Mouse (Mus musculus) CH12.LX (cell line): ENCODE data around the gene Acer3.

Experiments
- CTCF ChIP-seq, 2 experiments: IDR thresholded peaks in 1 of 2; conservative IDR thresholded peaks in 1 of 2; 2 replicates each; pipeline ENCODE4 v1.5.1; 2011 to 2012; ENCODE audit warnings: low read depth in 2 of 2, low read length in 2 of 2, improper control_type of control experiment in 1 of 2, inconsistent platforms in 1 of 2, mild to moderate bottlenecking in 1 of 2, moderate library complexity in 1 of 2
- POLR2A ChIP-seq: IDR thresholded peaks from 2 replicates; pipeline ENCODE4 v1.6.1; 2011; ENCODE audit warnings: low read depth, mild to moderate bottlenecking, improper control_type of control experiment, low read length

DNA sequence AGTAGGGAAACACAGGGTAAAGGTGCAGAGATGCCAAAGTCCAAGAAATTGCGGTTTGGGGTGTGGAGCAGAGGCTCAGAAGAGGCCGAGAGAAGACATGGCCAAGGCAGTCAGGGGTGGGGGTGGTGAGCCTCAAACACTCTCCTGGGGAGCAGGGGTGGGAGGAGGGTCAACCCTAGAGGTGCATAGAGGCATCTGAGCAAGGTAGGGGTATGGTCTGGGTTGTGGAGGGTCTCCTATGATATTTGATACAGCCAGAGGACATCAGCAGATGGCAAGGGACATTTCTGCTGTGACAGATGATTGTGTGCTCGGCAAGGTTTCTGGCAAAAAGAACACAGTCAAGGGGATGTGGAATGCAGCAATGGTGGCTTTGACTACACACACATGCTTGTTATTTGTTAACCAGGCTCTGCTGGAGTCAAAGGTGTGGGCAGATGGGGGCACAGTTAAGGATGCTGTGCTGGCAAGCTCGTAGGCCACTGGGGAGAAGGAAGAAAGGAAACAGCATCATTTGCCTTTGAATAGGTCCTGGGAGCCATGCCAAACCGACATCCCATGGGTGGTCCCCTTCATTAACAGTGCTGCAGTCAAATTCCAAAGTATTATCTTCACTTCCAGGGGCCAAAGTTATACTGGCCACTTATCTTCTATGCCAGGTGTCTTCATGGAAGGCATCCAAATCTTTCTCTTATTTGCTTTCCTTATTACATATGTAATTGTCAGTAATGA is 2.4 kb upstream of the Acer3 start:
- no peak for TF ChIP-seq POLR2A
- TF ChIP-seq CTCF (conservative IDR thresholded peaks at IDR 0.05 in 1 of 2, IDR thresholded peaks at IDR 0.05 in 1 of 2; ENCODE audit: low read depth in 2 of 2, low read length in 2 of 2) = no peak
